Mouse (Mus musculus) C2C12 (cell line): Measurements from ENCODE around the gene Spata19.

Source experiments
- CEBPB ChIP-seq: IDR thresholded peaks from one replicate; pipeline ENCODE4 v1.6.1; 2011; ENCODE audit warnings: low read depth, mild to moderate bottlenecking, control low read depth, moderate library complexity
- CTCF ChIP-seq: IDR thresholded peaks from one replicate; pipeline ENCODE4 v1.5.1; 2011; ENCODE audit not compliant: control insufficient read depth, insufficient read depth, insufficient read length
- FOSL1 ChIP-seq: IDR thresholded peaks from one replicate; pipeline ENCODE4 v1.8.0; 2011; ENCODE audit warnings: mild to moderate bottlenecking, low read length; ENCODE audit not compliant: poor library complexity, insufficient read depth, severe bottlenecking
- MAX ChIP-seq: IDR thresholded peaks from one replicate; pipeline ENCODE4 v1.6.1; 2011; ENCODE audit warnings: mild to moderate bottlenecking, control low read depth

DNA sequence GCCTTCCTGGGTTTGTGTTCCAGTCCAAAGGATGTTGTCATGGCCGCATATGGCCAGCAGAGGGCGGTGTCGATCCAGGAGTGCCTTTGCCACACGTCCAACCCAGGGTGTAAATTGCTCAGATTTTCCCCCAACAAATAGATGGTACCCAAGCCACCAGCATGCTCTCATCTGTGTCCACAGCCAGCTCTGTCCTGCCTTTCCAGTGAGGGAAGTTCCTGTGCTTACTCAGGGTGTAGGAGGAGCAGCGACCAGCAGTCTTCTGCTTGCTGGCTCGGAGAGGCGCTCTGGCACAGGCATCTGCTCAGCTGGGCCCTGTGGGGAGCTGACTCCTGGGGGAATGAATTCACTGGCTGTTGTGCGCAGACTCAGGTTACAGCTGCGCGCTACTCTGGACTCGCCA, 17.5 kb downstream of the Spata19 start:
- TF ChIP-seq CTCF (peak; percentile 43), CEBPB (no peak), MAX (no peak), FOSL1 (no peak)
